Mouse (Mus musculus) cortical plate, adult 2 months (tissue): ENCODE measurements around the gene Kat14.
"Not testable (repeated sequence)": the region's sequence is repeated elsewhere in the genome, so short reads cannot be mapped to it uniquely, and the experiment has no call there.

Source experiments
- CTCF ChIP-seq: fragments of 200-500 bp; IDR thresholded peaks from 2 replicates; pipeline ENCODE4 v1.5.1; 2011; ENCODE audit warnings: mild to moderate bottlenecking, control low read depth, low read length; ENCODE audit not compliant: insufficient read depth; ENCODE audit errors: extremely low read depth
- POLR2A ChIP-seq: fragments of 200-500 bp; IDR thresholded peaks from 2 replicates; pipeline ENCODE4 v1.6.1; 2011; ENCODE audit warnings: mild to moderate bottlenecking, low read length, control low read depth; ENCODE audit not compliant: insufficient read depth; ENCODE audit errors: extremely low read depth

GRCm38 (mm10) chr2:144338149-144338548, 30.6 kb upstream of the Kat14 start:
- TF ChIP-seq CTCF, POLR2A: not testable (repeated sequence)
